Mouse (Mus musculus): ENCODE results near the gene Bsn.
A peak's percentile ranks its signal among the peaks of the same experiment; 100 is the strongest.
"Not testable (repeated sequence)": the region's sequence is repeated elsewhere in the genome, so short reads cannot be mapped to it uniquely, and the experiment has no call there.

The Bsn gene

DNA sequence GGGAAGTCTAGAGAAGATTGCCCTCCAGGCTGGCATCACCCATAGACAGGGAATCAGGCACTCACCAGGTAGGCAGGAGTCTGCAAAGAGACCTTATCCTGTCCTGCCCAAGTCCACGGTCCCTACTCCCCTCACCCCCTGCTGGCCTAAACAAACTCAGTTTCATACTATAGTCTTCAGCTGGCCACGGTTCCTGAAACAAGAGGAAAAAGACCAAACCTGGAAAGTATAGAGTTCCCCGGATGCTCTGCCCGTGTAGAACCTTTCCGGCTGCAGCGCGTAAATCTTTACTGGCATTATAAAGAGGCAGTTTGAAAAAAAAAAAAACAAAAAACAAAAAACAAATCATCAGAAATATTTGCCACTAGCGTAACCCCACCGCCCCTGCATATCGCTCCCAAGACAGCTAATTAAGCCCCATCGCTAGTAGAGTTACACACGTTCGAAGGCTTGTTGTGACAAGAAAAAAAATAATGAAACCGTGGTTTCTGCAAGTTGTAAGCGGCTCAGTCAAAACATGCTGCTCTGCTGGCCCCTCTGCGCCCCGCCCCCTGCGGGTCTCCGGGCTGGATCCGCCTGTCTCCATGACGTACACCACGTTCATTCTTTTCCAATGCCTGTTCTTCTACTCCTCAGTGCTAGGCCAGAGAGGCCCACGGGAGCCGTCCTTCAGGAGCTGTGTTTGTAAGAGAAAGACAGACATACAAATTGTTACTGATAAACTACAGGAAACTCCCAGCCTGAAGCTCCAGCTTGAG lies 6.9 kb upstream of the Bsn start:
- DNase-seq (ENCODE audit: low read depth, low spot score) = peak; percentile 44

DNA sequence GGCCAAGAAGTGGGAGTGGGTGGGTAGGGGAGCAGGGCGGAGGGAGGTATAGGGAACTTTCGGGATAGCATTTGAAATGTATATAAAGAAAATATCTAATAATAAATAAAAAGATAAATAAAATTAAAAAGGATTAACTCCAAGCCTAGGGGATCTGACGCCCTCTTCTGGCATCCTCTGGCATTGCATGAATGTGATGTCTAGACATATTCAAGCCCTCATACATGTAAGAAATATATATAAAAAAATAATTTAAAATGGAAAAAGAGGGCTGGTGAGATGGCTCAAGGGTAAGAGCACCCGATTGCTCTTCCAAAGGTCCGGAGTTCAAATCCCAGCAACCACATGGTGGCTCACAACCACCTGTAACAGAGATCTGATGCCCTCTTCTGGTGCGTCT lies 6.0 kb upstream of the Bsn start:
- not testable (repeated sequence) for DNase-seq (ENCODE audit: low read depth, low spot score)

DNA sequence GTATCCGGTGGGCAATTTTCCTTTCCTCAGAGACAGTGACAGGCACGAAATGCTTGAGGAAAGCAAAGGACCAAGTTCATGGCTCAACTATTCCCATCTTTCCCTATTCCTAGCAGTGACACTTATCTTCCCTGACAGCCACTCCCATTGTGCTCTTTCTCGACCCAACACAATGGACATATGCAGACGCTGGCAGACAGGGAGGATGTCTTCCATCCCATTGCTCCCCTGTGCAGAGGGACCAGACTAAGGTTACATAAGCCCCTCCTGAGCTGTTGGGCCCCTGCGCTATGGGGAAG lies 747 bp downstream of the Bsn start:
- no peak for DNase-seq (ENCODE audit: low read depth, low spot score)

DNA sequence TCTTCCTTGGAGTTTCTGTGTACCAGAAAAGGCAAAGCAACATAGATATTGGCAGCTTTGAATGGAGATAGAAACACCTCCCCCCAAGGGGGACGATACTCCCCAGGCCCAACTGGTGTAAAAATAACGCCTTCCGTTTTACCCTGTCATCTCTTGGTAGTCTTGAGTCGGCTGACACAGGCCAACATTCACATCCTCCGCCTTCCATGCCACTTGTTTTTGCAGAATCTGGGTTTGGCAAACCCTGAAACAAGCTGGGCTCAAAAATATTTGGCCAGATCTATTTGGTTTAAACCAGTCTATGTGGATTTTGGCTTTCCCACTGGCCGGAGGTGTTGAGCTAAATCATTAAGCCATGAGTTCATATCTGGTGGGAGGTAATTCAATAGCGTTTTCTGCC lies 1.2 kb downstream of the Bsn start:
- DNase-seq (ENCODE audit: low read depth, low spot score) = no peak

DNA sequence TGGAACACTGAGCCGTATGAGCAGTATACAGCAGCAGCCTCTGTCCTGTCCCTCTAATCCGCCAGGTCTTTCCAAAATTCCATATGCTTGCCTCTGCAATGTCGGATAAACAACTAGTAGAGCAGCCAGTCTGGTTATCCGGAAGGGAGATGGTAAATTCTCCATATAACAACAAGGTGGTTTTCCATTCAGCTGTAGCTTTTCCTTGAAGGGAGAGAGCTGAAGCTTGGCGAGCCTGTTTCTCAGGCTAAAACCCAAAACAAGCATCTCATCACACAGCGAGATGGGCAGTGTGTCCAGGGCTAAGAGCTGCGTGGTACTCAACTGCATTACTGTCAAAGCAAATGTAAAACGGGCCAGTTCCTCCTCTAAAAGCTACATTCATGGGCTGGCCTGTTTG lies 1.7 kb downstream of the Bsn start:
- DNase-seq (ENCODE audit: low read depth, low spot score) = no peak

DNA sequence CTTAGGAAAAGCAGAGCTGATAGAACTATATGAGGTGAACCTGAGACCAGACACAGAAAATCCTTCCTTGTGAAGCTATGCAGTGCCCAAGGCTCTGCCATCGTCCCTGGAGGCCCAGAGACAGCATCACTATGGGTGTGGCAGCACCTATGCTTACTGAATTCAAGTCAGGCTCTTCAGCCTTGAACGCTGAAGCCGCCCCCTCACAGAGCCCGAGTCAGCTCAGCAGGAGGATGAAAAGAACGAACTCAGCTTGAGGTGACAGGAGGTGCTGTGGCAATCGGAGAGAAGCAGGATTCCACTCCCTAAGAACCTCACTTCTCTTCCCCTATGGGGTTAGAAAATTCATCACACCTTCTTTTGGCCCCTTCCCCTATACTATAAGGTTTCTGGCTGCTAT lies 2.6 kb downstream of the Bsn start:
- no peak for DNase-seq (ENCODE audit: low read depth, low spot score)

DNA sequence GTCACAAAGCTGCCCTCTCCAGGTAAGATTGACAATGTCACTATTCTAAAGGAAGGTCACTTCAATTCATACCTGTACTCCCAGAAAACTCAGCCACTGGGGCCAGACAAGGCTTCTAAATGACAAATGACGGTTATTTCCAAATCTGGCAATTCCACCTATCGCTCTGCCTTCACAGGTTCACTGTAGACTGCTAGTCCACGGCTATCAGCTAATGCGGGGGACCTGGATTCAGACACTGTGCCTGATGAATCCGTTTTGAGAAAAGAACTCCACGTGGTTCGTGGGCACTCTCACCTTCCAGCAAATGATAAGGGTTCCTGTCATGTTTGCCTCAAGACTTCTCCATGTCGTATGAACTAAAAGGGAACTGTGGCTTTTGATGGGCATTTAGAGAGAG lies 4.4 kb downstream of the Bsn start:
- no peak for DNase-seq (ENCODE audit: low read depth, low spot score)

DNA sequence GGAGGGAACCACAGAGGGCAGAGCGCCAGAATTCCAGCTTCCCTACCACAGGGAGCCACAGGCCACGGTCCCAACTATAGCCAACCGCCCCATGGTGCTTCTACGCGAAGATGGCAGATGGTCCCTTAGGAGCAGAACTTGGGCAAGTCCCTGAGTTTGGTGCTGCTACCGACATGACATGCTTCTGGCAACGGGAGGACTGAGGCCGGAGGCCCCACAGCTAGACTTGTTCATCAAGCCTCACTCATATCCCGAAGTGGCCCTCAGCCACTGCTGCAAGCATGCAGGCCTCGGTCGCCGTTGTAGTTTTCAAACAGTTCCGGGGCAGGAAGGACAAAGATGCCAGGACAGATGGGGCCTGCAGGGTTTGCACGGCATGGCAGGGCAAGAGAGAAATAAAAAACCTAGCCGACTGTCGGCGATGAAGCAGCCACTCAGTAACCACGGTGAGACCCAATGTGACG lies 6.6 kb downstream of the Bsn start:
- DNase-seq (ENCODE audit: low read depth, low spot score) = peak; percentile 35

DNA sequence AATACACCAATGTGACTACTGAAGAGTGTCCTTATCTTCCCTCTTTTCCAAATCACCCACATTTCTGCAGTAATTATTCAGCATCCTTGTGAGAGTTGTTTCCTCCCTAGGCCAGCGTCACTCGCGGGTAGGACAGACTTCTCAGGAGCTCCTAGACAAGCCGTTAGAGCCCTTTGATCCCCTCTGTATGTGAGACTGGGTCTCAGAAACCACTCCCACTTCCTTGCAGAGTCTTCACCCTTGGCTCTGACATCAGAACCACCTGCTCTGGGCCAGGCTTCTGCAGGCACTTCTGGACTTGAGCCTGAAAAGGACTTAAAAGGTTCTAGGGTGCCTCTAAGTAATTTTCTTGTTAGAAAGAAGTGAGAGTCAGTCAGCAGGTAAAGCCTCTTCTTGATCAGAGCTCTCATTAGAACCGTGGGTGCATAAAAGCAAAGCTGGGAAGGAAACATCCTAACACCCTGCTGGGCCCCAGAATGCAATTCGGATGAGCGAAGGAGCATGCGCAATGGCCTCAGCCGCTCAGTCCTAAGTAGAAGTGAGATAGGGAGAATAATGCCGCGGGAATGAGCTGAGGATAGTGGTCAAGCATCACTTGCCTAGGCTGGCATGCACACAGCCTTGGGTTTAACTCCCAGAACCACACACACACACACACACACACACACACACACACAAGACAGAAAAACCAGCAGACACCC lies 7.2 kb downstream of the Bsn start:
- peak; percentile 91 for DNase-seq (ENCODE audit: low read depth, low spot score)

DNA sequence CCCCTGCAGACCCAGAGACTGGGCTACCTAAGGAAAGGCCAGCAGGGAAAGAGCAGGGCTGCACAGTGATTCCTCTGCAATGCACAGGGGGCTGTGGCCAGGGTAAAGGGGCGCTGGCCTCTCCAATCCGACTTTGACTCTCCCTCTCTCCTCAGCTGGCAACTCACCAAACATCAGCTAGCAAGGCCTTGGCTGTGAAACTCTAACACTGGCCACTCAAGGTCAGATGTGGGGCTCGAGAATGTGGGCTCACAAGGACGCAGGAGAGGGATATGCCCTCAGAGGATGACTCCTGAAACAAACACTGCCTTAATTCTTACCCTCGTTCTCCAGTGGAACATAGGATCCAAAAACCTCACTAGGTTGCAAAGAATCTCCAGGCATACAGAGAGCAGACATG lies 11.8 kb downstream of the Bsn start:
- DNase-seq (ENCODE audit: low read depth, low spot score) = no peak

DNA sequence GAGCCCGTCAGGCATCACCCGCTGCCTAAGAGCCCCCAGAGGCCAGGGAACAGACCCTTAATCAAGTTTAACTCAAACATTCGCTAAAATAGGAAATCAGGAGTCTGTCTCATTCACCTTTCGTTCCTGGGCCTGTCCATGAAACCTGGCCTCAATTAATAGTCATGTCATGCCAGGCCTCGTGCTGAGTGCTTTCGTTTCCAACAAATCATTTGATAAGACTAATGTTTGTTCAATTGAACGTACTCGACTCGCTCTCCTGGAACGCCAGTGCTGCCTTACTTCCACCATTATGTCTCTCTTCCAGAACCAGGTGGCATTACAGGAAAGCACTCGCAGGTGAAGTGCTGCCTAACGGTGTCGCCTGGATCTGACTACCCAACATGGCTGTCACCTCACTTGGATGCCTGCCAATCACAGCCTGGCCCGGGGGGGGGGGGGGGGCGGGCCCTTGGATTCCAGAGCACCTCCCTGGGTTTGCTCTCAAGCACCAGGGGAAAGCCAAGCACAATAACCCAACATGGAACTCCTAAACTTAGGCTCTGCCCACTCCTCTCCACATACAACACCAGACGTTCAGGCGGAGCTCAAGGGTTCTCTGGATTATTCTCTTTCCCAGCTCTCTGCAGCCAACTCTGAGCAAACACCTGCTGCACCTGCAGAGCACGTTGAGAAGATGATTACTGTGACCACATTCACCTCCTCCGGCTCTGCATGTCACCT lies 14.9 kb downstream of the Bsn start:
- DNase-seq (ENCODE audit: low read depth, low spot score) = no peak

DNA sequence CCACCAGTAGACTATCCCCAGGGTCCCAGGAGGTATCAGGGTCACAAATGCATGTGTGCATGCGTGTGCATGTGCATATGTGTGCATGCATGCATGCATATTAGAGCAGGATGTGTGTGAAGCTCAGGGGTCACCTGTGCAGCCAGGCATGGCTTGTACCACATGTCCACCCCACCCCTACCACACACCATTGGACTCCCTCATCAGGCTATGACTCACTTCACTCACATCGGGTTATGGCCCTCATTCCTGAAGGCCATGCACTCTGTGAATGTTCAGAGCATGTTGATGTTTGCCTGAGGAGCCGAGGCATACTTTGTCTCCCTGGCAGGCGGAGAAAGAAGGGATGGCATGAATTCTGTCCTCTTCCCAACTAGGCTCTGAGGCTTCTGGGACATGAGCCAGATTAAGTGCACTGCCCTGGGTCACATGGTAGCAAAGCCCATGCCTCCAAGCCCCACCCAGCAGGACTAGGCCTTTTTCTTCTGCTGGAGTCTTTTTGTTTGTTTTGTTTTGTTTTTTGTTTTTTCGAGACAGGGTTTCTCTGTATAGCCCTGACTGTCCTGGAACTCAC lies 17.3 kb downstream of the Bsn start:
- no peak for DNase-seq (ENCODE audit: low read depth, low spot score)

DNA sequence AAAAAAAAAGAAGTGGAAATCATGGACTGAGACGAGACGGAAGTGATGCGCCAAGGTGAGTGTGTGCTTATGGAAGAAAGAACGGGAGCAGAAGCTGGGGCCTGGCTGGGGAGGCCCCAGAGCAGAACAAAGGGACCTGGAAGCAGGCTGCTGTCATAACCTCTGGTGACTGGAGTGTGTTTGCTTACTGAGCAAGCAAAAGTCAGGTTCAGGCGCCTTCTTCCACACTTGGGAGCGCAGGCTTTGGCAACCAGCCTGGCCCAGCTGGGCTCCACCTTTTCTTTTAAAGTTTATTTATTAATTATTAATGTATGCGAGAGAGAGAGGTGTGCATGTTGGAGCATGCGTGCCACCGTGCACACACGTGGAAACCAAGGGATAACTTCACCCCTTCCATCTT lies 20.4 kb downstream of the Bsn start:
- DNase-seq (ENCODE audit: low read depth, low spot score) = no peak

DNA sequence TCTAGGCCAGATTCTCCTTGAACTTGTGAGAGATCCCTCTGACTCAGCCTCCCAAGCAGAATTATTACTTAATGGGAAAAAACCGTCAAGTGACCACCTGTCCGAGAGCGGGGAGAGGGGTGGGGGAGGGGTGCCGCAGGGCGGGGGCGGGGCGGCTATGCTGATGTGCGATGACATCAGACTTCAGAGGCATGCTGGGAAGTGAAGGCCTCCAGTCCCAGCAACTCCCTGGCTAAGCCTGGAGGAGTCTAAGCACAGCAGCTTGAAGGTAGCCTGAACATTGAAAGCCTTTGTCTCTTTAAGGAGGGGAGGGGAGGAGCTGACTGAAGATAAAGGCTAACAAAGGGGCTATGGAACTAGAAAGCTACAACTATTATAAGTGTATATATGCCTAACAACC lies 25.0 kb downstream of the Bsn start:
- DNase-seq (ENCODE audit: low read depth, low spot score) = peak; percentile 91

DNA sequence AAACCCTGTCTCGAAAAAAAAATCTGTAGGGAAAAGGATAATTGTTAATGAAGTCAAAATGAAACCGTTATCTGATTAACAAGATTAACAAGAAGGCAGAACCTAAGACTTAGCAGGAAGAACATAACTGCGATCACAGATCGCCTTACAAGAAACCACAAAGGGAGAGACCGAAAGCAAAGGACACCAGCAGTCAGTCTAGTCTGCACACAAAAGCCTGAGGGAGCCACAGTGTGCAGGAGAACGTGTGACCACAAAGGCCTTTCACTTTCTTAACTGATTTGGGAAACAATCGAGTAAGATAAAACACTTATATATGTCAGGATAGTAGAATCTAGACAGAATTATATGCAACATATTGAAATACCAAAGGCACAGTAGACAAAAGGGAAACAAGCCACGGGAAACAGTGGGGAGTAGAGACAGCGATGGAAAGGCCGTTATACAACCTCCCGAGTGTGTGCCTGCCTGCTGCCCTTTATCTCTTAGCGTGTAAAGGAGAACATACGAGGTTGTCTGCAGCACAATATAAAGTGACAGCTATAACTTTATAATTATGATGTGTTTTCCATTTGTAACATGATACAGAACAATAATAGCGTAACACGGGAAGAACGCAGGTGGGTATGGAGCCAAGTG lies 26.4 kb downstream of the Bsn start:
- DNase-seq (ENCODE audit: low read depth, low spot score) = no peak

DNA sequence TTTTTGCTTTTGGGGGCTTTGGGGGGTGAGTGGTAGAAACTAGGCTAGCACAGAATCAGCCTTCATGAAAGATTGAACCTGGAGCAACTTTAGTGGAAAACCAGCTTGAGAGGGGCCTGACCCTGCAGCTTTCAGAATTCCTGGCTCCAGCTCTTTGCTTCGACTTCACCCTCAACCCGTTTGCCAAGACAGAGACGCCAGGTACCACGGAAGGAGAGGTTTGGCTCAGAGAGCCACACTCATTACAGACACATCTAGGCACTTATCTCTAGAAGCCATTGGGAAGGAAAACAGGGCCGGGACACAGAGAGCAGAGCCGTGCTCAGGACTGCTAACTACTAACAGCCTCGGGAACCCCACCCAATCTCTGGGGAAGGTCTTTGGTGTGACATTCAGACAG lies 32.3 kb downstream of the Bsn start:
- DNase-seq (ENCODE audit: low read depth, low spot score) = no peak

DNA sequence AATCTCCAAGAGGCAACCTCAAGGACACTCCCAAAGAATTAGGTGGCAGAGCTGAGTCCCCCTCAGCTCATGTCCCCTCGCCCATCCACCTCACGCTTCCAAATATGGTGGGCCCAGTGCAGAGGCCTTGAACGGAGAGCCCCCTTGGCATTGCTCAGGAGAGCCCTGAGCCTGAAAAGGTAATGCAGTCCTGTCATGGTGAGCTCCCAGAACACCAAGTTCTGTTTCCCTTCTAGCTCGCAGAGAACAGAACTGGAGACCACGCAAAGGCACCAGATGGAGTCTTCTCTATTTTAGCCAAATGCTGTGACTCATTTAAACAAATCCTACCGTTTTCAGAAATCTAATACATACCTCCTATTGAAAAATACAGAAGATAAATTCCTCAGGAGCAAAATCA lies 32.7 kb downstream of the Bsn start:
- no peak for DNase-seq (ENCODE audit: low read depth, low spot score)

DNA sequence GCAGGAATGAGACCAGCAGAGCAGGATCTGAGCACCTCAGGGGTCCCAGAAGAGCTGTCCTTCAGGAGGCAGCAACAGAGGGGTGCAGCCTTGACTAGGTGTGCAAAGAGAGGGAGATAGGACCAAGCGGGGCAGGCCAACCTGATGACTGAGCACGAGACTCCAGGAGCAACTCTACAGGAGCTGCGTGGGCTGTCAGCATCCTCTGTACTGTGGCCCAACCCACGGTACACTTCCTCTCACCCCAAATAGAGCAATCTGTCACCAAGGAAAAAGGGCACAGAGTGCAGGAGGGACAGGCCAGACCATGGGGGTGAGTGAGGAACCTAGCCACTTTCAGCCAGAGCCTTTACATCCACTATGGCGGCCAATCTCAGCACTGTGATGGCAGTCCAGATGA lies 33.4 kb downstream of the Bsn start:
- DNase-seq (ENCODE audit: low read depth, low spot score) = no peak

DNA sequence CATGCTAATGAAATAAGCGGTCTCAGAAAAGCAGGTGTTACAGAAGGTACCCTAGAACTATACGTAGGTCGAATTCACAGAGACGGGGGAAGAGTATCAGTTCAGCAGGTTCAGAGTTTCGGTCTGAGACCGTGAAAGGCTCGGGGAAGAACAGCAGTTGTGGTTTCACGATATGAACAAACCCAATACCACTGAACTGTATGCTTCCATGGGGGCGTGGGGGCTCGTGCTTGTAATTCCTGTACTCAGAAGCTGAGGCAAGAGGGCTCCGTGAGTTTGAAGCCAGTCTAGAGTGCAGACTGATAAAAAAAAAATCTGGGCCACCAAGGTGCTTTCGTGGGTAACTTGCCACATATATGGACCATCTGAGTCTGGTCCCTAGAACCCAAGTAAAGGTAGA lies 35.4 kb downstream of the Bsn start:
- no peak for DNase-seq (ENCODE audit: low read depth, low spot score)

DNA sequence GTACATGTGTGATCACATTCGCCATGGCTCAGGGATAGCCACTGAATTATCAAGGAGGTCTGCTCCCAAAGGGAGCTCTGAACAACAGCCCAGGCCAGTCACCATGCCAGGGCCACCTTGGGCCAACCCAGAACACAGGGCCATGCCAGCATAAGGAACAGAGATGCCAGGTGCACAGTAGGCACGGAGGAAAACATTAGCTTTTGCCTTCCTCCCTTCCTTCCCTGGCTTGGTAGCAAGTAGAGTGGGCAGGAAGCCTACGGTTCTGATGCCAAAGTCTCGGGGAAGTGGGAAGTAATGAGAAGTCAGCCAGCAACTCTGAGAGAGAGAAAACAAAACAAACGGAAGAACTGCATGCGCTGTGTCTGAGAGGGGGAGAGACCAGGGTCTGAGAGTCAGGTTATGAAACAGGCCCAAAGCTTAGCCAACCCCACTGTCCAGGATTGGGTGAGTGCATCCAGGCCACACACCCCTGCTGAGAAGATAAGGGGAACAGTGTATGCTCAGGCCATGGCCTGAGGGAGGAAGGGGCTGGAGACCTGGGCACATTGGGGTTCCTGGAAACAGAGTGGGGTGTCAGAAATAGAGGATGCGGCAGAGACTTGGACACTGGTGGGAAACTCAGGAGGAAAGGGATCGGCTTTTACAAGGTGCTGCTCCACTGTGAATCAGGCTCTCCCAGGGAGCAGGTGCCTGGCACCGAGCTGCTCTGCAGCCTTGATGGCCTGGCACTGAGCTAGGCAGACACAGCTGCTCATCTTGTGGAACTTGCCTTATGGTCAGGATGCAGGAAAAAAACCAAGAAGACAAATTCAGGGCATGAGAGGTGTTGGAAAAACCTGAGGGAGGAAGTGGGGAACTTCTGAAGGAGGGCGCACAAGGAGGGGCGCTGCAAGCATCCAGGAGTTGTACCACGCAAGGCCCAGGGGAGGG lies 36.4 kb downstream of the Bsn start:
- DNase-seq (ENCODE audit: low read depth, low spot score) = no peak

DNA sequence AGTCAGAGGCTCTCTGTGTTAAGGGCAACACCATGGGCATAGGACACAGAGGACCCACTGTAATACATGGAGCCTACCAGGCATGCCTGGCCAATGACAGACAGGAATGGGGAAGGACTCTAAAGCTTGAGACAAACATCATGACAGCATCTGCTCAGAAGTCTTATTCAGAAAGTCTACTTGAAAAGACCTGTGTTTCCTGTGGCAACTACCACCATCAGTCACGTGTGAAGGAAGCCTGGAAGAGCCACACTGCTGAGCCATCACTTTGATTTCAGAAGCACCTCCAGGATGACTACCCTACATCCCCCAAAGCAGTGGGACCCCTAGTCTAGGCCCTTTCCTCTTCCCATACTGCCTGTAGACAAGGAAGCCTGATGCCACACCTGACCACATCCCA lies 39.7 kb downstream of the Bsn start:
- no peak for DNase-seq (ENCODE audit: low read depth, low spot score)
